Mouse (Mus musculus): ENCODE measurements around the gene Nrsn2.

DNA sequence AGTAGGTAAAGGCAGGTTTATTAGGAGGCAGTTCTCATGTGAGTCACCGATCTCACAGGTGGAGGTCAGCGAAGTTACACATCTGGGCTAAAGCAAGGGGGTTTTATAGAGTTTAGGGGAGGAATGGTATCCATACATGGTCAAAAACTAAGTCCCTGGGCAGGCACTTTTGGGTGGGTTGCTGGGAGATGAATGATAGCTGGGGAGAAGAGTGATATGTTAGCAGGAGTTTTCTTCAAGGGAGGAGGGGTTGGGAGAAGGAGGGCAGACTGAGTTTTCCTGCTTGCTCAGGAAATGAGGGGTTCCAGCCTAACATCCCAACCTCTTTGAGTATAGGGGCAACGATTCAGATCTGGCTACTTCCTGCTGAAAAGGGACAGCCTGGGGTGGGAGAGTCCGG is 38.8 kb upstream of the Nrsn2 start, which contains the start of gene 6820408C15Rik:
- no peak for TF ChIP-seq CTCF (conservative IDR thresholded peaks at IDR 0.05; ENCODE audit: low read length)
- TF ChIP-seq POU5F1 (IDR thresholded peaks at IDR 0.05; ENCODE audit: borderline replicate concordance, low read length) = no peak
- no peak for TF ChIP-seq NANOG (IDR thresholded peaks at IDR 0.05; ENCODE audit: borderline replicate concordance, low read length)
